Mouse (Mus musculus): Measurements from ENCODE around the gene Tmem117.

DNA sequence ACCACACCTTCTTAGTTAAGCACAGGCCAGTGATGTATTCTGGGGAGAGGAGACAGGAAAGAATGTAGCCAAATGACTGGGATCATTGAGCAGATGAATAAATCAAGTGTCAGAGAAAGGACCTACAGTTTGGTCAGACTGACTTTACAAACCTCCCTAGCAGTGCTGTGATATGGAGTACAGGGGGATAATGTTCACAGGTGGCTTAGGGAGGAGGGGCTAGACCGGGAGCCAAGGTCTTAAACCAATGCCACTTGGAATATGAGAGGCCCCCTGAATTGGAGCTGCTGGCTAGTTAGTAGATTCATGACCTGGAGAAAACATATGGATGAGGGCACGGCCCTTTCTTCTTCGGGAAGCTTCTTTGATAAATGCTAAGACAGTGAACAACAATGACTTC lies 177.0 kb downstream of the Tmem117 start:
- TF ChIP-seq POLR2A (IDR thresholded peaks at IDR 0.05; ENCODE audit: low read depth, low read length) (no peak), CTCF (IDR thresholded peaks at IDR 0.05; ENCODE audit: extremely low read depth, insufficient read depth, insufficient read length, insufficient replicate concordance) (no peak)
